Mouse (Mus musculus): ENCODE measurements at regions not wholly inside any gene's neighbourhood (a gene's known extent, or its start where the extent isn't known, plus 50 kb on each side); places are given as distances from the start of the nearest gene placed in this dataset.

- peak; percentile 67 for TF ChIP-seq CTCF (conservative IDR thresholded peaks at IDR 0.05; ENCODE audit: low read length)
- no peak for TF ChIP-seq NANOG (IDR thresholded peaks at IDR 0.05; ENCODE audit: borderline replicate concordance, low read length)
- no peak for TF ChIP-seq POU5F1 (IDR thresholded peaks at IDR 0.05; ENCODE audit: borderline replicate concordance, low read length)
Observed at GRCm38 (mm10) chr5:97553122-97553521, 96.3 kb upstream of the Gk2 start.
